Mouse (Mus musculus): ENCODE results near the gene Rhot1. TPM values are rescaled to one million over a fixed set of nuclear protein-coding genes. Genes with fewer than 3 reads are reported as not detected.

Rhot1 gene
- total RNA-seq, 2 experiments from 2014 or later, result 62.6 to 63.8 TPM

DNA sequence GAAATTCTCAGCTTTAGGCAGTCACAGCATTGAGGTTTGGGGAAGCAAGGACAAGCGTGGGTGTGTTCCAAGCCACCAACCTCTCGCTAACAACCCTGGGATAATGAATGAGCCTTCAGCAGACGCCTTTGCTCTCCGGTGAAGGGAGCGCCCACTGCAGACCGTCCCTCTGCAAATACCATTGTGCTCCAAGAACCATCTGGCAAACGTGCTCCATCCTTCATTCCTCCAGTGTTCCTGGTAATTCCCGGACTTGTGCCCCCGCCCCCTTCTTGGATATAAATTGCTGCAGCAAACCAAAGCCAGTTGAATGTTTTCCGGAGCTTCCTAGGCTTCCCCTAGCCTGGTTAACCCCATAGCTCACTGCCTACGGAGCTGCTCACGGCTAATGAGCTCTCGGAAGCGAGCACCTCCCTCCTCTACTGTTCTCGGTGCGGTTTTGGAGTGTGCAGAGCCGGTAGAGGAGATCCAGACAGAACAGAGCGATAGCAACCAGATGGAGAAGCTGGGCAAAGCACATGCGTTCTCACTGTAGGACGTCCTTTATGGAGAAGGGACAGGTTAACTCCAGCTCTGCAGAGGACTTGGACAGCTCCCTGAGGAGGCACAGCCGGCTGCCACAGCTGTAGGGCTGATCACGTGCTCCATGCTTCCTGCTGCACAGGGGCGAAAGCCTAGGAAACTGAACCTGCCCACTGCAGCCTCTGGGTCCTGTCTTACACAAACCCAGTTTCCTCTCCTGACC, 81.1 kb downstream of the Rhot1 start:
- peak; percentile 60 for DNase-seq

- no peak for DNase-seq
Measured at GRCm38 (mm10) chr11:80291004-80291403, 82.2 kb downstream of the Rhot1 start.

DNA sequence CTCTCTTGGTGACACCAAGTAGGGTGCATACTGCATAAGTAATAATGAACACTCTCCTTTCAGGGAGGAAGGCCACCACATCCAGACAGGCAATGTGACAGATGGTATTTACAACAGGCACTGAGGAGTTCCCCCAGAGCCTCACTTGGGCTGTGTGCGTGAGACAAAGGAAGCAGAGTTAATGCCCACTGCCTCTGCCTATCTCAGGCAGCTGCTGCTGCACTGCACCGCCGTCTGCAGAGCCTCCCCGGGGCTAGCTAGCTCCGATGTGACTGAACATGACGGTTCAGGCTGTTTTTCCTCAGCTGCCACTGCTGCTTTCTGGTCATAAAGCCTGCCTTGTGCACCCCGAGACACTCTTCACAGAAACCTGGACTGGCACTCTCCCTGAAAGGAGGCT, 83.6 kb downstream of the Rhot1 start:
- no peak for DNase-seq

DNA sequence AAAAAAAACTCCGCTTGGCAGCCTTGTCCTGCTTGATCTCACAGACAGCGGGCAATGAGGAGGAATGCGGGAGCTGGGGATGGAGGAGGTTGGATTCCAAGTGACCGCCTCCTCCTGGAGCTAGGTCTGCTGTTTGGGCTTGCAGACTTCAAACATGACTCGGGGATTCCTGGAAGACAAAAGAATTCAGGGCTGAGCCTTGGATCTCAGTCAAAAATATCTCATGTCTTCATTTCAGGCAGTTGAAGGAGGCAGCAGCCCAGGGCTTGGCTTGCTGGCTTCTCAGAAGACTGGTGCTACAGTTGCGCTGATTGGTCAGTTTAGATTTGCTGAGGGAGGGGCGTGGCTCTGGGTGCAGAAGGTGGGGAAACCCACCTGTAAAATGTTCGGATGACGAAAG, 86.2 kb downstream of the Rhot1 start:
- DNase-seq, result no peak

DNA sequence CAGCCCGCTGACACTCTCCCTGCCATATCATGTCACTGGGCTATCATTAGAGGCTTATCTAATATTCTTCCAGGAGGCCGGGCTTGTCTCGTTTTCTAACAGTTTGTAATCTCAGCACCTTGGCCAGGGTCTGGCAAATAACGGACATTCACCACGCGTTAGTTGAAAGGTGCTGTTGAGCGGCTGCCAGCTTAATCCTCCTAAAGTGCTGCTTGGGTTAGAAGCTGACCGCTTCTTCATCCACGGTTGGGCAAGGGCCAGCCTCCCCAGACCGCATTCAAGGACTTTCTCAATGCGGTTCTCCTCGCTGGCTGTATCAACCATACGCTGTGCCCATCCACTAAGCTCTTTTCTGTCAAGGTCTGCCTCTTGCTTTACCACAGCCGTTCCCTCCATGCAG, 87.0 kb downstream of the Rhot1 start:
- DNase-seq, result no peak

- DNase-seq, result no peak
Measured at GRCm38 (mm10) chr11:80299513-80300235, 90.9 kb downstream of the Rhot1 start.

- peak; percentile 61 for DNase-seq
Measured at GRCm38 (mm10) chr11:80300551-80301315, 91.9 kb downstream of the Rhot1 start, which contains the start of gene Rhbdl3. Gene Rhbdl3, plus strand, starts transcription at chr11:80300912.

DNA sequence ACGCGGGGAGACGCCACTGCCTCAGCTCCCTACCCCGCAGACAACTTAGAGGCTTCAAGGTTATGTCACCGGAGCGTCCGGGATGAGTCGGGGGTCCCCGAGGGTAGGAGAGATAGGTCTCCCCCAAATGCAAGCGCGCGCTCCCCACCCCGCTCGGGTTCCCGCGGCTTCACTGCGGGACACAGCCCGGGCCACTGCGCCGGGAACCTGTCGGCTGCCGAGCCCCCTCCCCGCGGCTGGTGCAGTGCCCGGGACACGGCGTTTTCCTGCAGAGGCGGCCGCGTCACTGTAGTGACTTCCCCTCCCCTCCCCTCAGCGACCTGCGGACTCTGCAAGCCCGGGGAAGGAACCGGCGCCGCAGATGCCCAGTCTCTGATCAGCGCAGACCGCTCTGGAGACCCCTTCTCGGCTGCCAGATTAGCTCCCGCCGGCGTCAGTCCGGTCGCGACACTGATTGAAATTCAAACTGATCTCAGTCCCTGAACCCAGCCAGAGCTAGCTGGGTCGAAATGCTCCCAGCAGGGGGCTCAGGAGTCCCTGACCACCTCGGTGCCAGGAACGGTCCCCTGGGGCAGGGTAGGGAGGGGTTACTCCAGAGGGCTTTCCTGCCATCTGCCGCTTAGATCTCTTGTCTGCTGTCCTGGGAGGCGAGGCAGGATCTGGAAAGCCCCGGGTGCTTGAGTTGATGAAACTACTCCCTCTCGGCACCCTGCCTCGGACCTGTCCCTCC, 92.7 kb downstream of the Rhot1 start:
- peak; percentile 77 for DNase-seq

- no peak for DNase-seq
Measured at GRCm38 (mm10) chr11:80302046-80302390, 93.2 kb downstream of the Rhot1 start.

DNA sequence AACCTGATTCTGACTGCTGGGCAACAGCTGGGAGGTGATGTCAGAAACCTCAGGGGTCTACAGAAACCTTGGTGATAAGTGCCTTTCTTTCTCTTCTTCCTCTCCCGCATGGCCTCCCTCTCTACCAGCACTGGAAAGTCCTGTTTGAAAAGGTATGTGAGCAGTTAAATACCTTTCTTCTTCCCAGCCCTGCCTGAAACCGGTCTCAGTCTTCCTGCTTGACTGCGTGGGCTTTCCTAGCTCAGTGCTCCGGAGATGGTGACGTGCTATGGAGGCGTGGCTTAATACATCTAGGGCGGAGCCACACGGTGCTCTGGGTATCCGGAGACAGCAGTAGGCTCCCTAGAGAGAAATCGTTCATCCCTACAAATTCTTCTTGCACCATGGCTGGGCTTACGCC, 93.7 kb downstream of the Rhot1 start:
- peak; percentile 63 for DNase-seq

GRCm38 (mm10) chr11:80303746-80304145, 94.9 kb downstream of the Rhot1 start:
- no peak for DNase-seq

GRCm38 (mm10) chr11:80304846-80305245, 96.0 kb downstream of the Rhot1 start:
- DNase-seq, result no peak

GRCm38 (mm10) chr11:80308537-80308936, 99.7 kb downstream of the Rhot1 start:
- DNase-seq, result no peak

- no peak for DNase-seq
Measured at GRCm38 (mm10) chr11:80311271-80311670, 102.5 kb downstream of the Rhot1 start.

GRCm38 (mm10) chr11:80312049-80312448, 103.2 kb downstream of the Rhot1 start:
- DNase-seq, result no peak

DNA sequence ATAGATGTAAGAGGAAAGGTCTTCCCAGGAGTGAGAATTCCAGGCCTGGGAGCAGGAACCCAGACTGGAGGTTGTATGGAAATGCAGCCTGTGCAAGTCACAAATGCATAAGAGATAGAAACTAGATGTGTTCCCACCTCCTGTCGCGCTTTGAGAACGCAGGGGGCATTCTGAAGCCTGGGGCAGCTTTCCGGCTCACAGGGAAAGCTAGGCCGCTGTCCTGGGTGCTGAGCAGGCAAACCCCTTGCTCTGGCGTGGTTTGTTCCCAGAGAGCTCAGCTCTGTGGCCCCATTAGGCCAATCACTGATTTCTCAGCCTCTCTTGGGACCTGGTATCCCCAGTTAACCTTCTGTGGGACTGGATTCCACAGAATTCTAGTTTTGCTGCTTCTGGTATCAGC, 103.7 kb downstream of the Rhot1 start:
- peak; percentile 42 for DNase-seq

DNA sequence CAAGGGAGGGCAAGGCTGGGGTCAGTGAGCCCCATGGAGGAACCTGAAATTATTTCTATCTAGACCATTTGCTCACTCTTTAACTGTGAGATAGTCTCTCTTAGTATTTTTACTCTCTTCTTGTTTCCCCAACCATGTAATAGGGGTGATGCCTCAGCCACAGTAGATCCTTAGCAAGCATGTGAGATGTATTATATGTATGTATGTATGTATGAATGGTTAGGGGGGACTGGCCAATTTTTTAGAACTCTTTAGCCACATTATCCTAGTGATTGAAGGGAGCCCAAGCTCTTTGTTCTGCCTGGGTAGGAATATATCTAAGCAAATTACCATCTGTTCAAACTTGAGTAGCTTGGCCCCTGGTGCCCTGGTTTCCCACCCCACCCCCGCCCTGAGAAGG, 104.6 kb downstream of the Rhot1 start:
- DNase-seq, result no peak

DNA sequence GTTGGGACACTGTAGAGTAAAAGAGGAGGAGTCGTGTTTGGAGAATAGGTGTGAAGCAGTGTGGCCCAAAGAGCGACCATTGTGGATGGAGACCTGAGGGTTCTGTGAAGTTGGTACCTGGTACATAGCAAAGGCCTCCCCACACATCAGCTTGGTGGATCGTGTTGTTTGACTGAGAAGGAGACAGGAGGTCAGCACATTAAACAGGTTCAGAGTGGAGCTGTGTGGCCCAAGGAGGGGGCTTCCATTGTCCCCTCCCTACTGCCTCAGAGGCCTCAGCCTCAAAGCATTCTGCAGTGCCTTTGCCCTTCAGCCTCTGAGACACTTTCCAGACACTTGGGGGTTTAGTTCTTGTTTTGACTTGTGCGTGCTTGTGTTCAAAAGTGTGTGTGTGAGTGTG, 105.1 kb downstream of the Rhot1 start:
- DNase-seq, result no peak

DNA sequence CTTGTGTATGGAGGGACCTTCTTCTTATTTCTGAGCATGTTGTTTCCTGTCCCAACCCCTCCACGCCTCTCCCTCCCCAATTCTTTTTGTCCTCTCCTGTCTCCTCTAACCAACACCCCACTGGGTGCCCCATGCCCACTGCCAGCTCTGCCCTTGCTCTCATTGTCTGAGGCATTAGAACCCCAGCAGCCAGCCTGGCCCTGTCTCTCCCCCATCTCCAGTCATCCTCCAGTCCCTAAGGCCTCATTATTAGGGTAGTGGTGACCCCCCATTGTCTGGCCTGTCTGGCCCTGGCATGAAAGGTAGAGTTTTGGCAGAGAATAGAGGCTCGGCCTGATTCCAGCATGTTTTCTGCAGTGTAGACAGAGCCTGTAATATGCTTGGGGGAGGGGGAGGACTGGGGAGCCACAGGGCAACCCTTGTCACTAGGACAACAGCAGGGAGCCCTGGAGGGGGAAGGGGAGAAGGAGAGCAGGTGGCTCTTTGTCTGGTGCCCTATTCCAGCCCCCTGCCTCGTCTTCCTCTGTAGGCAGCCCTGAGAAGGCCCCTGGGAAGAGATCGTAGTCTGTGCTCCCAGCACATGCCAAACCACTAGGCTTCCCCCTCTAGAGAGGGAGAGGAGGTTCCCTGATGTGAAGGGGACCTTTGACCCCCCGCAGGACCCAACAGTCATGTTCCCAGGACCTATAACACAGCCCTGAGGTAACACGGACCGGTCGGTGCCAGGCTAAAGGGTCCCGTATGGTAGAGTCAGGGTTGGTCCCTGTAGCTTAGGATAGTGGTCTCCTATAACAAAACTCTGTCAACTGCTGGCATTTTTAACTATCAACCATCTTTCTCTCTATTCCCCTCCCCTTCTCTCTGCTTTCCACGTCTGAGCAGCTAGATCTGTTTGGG, 107.2 kb downstream of the Rhot1 start:
- DNase-seq, result no peak
